Mouse (Mus musculus) embryonic facial prominence, embryonic 11.5 days (tissue): Measurements from ENCODE around the gene Fat3. TPM values are rescaled to one million over a fixed set of nuclear protein-coding genes. Genes with fewer than 3 reads are reported as not detected.

Source experiments
- ATAC-seq: fragments of 200-750 bp; cut with Nextera tagmentation; replicated peaks from 2 replicates; pipeline ENCODE4 v1.8.0; 2017; ENCODE audit warnings: low read depth; ENCODE audit not compliant: insufficient number of reproducible peaks, low FRiP score, low TSS enrichment
- DNase-seq: peaks from one replicate; pipeline ENCODE4 v3.0.0-alpha.2; 2015; ENCODE audit warnings: low spot score
- H3K27ac ChIP-seq: fragments of 300-500 bp; sonication (generic); replicated peaks from 2 replicates; pipeline ENCODE4 v1.5.1; 2014; ENCODE audit warnings: mild to moderate bottlenecking, low read depth, low read length, control low read depth
- H3K27me3 ChIP-seq: fragments of 300-500 bp; sonication (generic); 2 replicates; pipeline ENCODE4 v1.6.1; 2014; ENCODE audit warnings: mild to moderate bottlenecking, low read length, moderate library complexity, mixed read lengths; ENCODE audit not compliant: control insufficient read depth, insufficient read depth
- H3K36me3 ChIP-seq: fragments of 300-500 bp; sonication (generic); replicated peaks from 2 replicates; pipeline ENCODE4 v1.6.1; 2014; ENCODE audit warnings: low read depth, mild to moderate bottlenecking, low read length, moderate library complexity, mixed read lengths; ENCODE audit not compliant: control insufficient read depth, insufficient read depth
- H3K4me1 ChIP-seq: fragments of 300-500 bp; sonication (generic); 2 replicates; pipeline ENCODE4 v1.6.1; 2014; ENCODE audit warnings: low read length, mixed read lengths; ENCODE audit not compliant: control insufficient read depth, insufficient read depth
- H3K4me2 ChIP-seq: fragments of 300-500 bp; sonication (generic); 2 replicates; pipeline ENCODE4 v1.6.1; 2014; ENCODE audit warnings: low read depth, mild to moderate bottlenecking, control low read depth, low read length, moderate library complexity
- H3K4me3 ChIP-seq: fragments of 300-500 bp; sonication (generic); 2 replicates; pipeline ENCODE4 v1.5.1; 2014; ENCODE audit warnings: low read depth, low read length, control low read depth
- H3K9ac ChIP-seq: fragments of 300-500 bp; sonication (generic); replicated peaks from 2 replicates; pipeline ENCODE4 v1.6.1; 2014; ENCODE audit warnings: mild to moderate bottlenecking, control low read depth, low read length
- H3K9me3 ChIP-seq: fragments of 300-500 bp; sonication (generic); replicated peaks from 2 replicates; pipeline ENCODE4 v1.6.1; 2016; ENCODE audit warnings: mild to moderate bottlenecking, low read length, inconsistent platforms, mixed read lengths; ENCODE audit not compliant: control insufficient read depth
- WGBS: fragments of 180-500 bp; shearing (Covaris S2); extraction: QIAGEN DNeasy Blood & Tissue Kit; methylation state at CpG from one replicate; pipeline ENCODE4 v1.1.7; 2014; 5-methylcytosine and 5-hydroxymethylcytosine counted together
- polyA plus RNA-seq: library from polyadenylated mRNA; unstranded; fragments of >200 nt; fragmentation: Nextera tagmentation; extraction: Ambion mirVana; gene quantifications from 2 replicates; pipeline ENCODE4 v1.2.1, GENCODE M21; 2014

Fat3 gene
- polyA plus RNA-seq, 1 experiment from 2014 or later, result 4.1 TPM

DNA sequence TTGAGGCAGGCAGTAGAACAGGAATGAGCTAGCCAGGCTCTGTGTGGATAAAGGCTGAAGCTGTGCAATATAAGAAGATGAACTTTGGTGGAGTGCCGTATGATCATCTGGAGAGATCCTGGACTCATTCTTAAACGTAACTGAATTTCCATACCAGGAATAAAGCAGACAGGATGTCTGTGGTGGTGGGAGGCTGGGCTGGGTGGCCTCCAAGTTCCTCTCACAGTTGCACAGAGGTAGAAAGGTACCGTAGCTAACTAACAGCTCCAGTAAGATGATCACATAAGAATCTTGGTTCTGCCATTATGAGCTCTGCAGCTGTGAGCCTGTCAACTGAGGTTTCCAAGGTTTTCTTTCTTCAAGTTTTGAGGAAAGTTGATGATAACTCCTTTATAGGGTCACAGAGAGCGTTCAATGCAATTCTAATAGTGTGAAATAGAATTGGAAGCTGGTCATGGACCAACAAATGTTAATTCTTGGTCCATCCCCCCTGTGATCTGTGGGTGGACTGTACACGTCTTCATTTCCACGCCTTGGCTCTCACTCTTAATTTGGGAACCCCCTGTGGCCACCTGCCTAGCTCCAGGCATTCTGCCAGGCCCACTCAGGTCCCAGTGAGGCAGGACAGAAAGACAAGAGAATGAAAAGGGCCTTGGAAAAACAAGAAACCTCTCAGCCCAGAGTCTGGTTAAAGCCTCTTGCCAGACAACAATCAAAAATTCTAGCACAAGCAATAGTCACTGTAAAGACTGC, 547.3 kb downstream of the Fat3 start:
- H3K4me1 ChIP-seq, result no peaks in the 10 kb centered on the region
- no peak for ATAC-seq
- H3K9me3 ChIP-seq, result no peaks in the 10 kb centered on the region
- no peaks in the 10 kb centered on the region for H3K36me3 ChIP-seq
- 89% methylated on average over 6 of the region's 6 CpGs for WGBS
- H3K4me3 ChIP-seq, result no peak overlapping the region
- no peak for DNase-seq
- H3K4me2 ChIP-seq, result no peak overlapping the region
- H3K9ac ChIP-seq, result no peak overlapping the region
- no peaks in the 10 kb centered on the region for H3K27me3 ChIP-seq
- no peak overlapping the region for H3K27ac ChIP-seq

DNA sequence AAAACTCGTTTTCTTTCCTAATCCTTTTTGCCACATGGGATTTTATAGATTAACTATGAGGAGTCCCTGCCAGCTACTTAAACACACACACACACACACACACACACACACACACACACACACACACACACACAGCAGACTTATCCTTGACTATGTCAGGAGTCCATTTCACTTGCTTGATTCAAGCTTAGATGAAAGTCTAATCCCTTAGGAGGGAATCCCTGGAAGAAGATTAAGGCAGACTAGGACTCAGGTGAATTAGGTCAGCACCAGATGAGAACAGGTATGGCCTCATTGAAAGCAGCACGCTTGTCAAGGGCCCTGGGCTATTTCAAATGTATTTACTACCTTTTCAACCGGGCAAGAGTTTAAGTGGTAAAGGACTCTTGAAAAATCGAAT, 553.0 kb downstream of the Fat3 start:
- Histone ChIP-seq H3K4me2 (no peak overlapping the region), H3K9me3 (no peaks in the 10 kb centered on the region), H3K9ac (no peak overlapping the region), H3K36me3 (no peaks in the 10 kb centered on the region), H3K4me1 (no peaks in the 10 kb centered on the region), H3K4me3 (no peak overlapping the region), H3K27ac (no peak overlapping the region), H3K27me3 (no peaks in the 10 kb centered on the region)
- ATAC-seq (no peak), DNase-seq (no peak)
- 80% methylated on average over 4 of the region's 4 CpGs for WGBS

GRCm38 (mm10) chr9:15944182-15944581, 556.9 kb downstream of the Fat3 start:
- DNase-seq, result no peak
- no peak for ATAC-seq
- Histone ChIP-seq H3K9me3 (no peaks in the 10 kb centered on the region), H3K4me3 (no peak overlapping the region), H3K9ac (no peak overlapping the region), H3K27me3 (no peaks in the 10 kb centered on the region), H3K27ac (no peak overlapping the region), H3K4me1 (no peaks in the 10 kb centered on the region), H3K4me2 (no peak overlapping the region), H3K36me3 (no peaks in the 10 kb centered on the region)
- 69% methylated on average over 3 of the region's 3 CpGs for WGBS

DNA sequence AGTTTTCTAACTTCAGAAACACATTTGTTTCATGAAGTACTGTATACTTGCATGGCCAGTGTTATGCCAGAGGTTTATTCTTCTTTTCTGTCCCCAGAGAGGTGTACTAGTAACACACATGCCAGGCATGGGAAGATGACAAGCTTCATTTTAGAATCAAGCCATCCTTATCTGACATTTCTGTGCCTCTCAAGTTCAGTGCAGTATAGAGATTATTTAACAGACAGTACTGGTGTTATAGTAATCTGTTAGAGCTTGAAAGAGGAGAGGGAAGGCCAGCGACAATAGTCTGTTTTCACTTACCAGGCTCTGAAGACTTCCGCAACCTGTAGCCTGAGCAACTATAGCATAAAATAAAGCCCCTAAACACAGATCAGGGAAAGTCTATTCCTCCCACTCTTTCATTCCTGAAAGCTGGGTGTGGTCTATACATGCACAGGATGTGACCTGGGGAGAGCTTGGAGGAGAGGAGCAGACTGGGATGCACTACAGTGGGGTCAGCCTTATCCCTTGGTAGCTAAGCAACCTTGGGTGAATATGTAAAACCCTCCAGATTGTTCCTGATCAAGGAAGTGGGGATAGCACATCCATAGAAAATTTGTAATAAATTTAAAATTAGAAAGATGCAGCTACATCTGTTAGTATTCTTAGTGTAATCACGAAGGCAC, 557.5 kb downstream of the Fat3 start:
- H3K36me3 ChIP-seq, result no peaks in the 10 kb centered on the region
- no peak overlapping the region for H3K4me2 ChIP-seq
- no peak for DNase-seq
- no peak overlapping the region for H3K9ac ChIP-seq
- no peak overlapping the region for H3K27ac ChIP-seq
- no peaks in the 10 kb centered on the region for H3K27me3 ChIP-seq
- WGBS, result 71% methylated on average over 3 of the region's 3 CpGs
- no peak overlapping the region for H3K4me3 ChIP-seq
- H3K9me3 ChIP-seq, result no peaks in the 10 kb centered on the region
- ATAC-seq, result no peak
- H3K4me1 ChIP-seq, result no peaks in the 10 kb centered on the region

DNA sequence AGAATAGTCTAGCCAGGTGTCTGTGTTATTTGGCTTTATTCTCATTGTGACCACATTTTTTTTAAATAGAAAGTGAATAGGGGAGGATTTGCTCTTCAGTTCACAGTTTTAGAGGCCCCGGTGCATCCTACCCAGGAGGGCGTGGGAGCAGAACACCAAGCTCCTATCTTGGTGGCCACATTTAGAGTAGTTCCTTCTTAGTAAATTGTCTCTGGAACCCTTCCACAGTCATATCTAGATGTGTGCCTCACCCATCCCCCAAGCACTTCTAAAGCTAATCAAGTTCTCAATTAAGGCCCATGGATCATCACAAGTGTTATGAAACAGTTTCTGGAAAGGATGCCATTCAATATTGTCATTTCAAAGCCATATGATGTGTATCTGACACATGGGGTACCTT, 559.3 kb downstream of the Fat3 start:
- no peaks in the 10 kb centered on the region for H3K27me3 ChIP-seq
- ATAC-seq (no peak), DNase-seq (no peak)
- no peak overlapping the region for H3K9ac ChIP-seq
- H3K4me2 ChIP-seq, result no peak overlapping the region
- H3K36me3 ChIP-seq, result no peaks in the 10 kb centered on the region
- no peaks in the 10 kb centered on the region for H3K4me1 ChIP-seq
- H3K27ac ChIP-seq, result no peak overlapping the region
- 89% methylated on average over 2 of the region's 2 CpGs for WGBS
- H3K4me3 ChIP-seq, result no peak overlapping the region
- no peaks in the 10 kb centered on the region for H3K9me3 ChIP-seq

GRCm38 (mm10) chr9:15940933-15941673, 560.0 kb downstream of the Fat3 start:
- Histone ChIP-seq H3K36me3 (no peaks in the 10 kb centered on the region), H3K4me1 (no peaks in the 10 kb centered on the region), H3K9me3 (no peaks in the 10 kb centered on the region), H3K4me2 (no peak overlapping the region), H3K27me3 (no peaks in the 10 kb centered on the region), H3K9ac (no peak overlapping the region), H3K4me3 (no peak overlapping the region), H3K27ac (no peak overlapping the region)
- DNase-seq (no peak), ATAC-seq (no peak)
- WGBS, result 85% methylated on average over 7 of the region's 7 CpGs

GRCm38 (mm10) chr9:15939594-15939993, 561.5 kb downstream of the Fat3 start:
- H3K27me3 ChIP-seq, result no peaks in the 10 kb centered on the region
- 0 out of 2 replicates have a peak, but pooled peaks have one; percentile 34 for ATAC-seq
- H3K9me3 ChIP-seq, result no peaks in the 10 kb centered on the region
- WGBS, result 47% methylated on average over 2 of the region's 2 CpGs
- no peaks in the 10 kb centered on the region for H3K36me3 ChIP-seq
- no peak overlapping the region for H3K4me3 ChIP-seq
- H3K4me1 ChIP-seq, result no peaks in the 10 kb centered on the region
- peak; percentile 41 for DNase-seq
- H3K27ac ChIP-seq, result no peak overlapping the region
- H3K4me2 ChIP-seq, result no peak overlapping the region
- no peak overlapping the region for H3K9ac ChIP-seq
